Mouse (Mus musculus): ENCODE data around the gene Atp6v0a1. TPM values are rescaled to one million over a fixed set of nuclear protein-coding genes. Genes with fewer than 3 reads are reported as not detected.

The Atp6v0a1 gene
- polyA plus RNA-seq, 1 experiment = 15.4 TPM

- TF ChIP-seq GATA1 (IDR thresholded peaks at IDR 0.05; ENCODE audit: low read length) (no peak), TAL1 (IDR thresholded peaks at IDR 0.05; ENCODE audit: low read length) (no peak)
- peaks cover 3% of the 10 kb centered on the region for H3K9me3 ChIP-seq (ENCODE audit: control insufficient read depth, low read length)
- H3K4me3 ChIP-seq (replicated peaks) = no peak overlapping the region
- H3K36me3 ChIP-seq (ENCODE audit: control insufficient read depth) = peaks cover 99% of the 10 kb centered on the region
- no peaks in the 10 kb centered on the region for H3K27me3 ChIP-seq (ENCODE audit: control insufficient read depth)
- peaks cover 51% of the 10 kb centered on the region for H3K4me1 ChIP-seq (ENCODE audit: control insufficient read depth)
Measured at GRCm38 (mm10) chr11:101058726-101059125, 49.5 kb downstream of the Atp6v0a1 start.

GRCm38 (mm10) chr11:101059473-101059872 is 50.2 kb downstream of the Atp6v0a1 start:
- H3K36me3 ChIP-seq (ENCODE audit: control insufficient read depth) = peaks cover 99% of the 10 kb centered on the region
- no peaks in the 10 kb centered on the region for H3K9me3 ChIP-seq (ENCODE audit: control insufficient read depth, low read length)
- H3K27me3 ChIP-seq (ENCODE audit: control insufficient read depth) = no peaks in the 10 kb centered on the region
- no peak for TF ChIP-seq GATA1 (IDR thresholded peaks at IDR 0.05; ENCODE audit: low read length)
- TF ChIP-seq TAL1 (IDR thresholded peaks at IDR 0.05; ENCODE audit: low read length) = no peak
- H3K4me3 ChIP-seq (replicated peaks) = no peak overlapping the region
- peaks cover 58% of the 10 kb centered on the region for H3K4me1 ChIP-seq (ENCODE audit: control insufficient read depth)

- no peaks in the 10 kb centered on the region for H3K27me3 ChIP-seq (ENCODE audit: control insufficient read depth)
- H3K36me3 ChIP-seq (ENCODE audit: control insufficient read depth) = peaks cover 99% of the 10 kb centered on the region
- peaks cover 62% of the 10 kb centered on the region for H3K4me1 ChIP-seq (ENCODE audit: control insufficient read depth)
- TF ChIP-seq GATA1 (IDR thresholded peaks at IDR 0.05; ENCODE audit: low read length) (no peak), TAL1 (IDR thresholded peaks at IDR 0.05; ENCODE audit: low read length) (no peak)
- H3K9me3 ChIP-seq (ENCODE audit: control insufficient read depth, low read length) = no peaks in the 10 kb centered on the region
- no peak overlapping the region for H3K4me3 ChIP-seq (replicated peaks)
Measured at GRCm38 (mm10) chr11:101060126-101060525, 50.9 kb downstream of the Atp6v0a1 start.

- Histone ChIP-seq H3K4me1 (ENCODE audit: control insufficient read depth) (peaks cover 68% of the 10 kb centered on the region), H3K9me3 (ENCODE audit: control insufficient read depth, low read length) (no peaks in the 10 kb centered on the region), H3K27me3 (ENCODE audit: control insufficient read depth) (no peaks in the 10 kb centered on the region), H3K4me3 (replicated peaks) (no peak overlapping the region), H3K36me3 (ENCODE audit: control insufficient read depth) (peaks cover 99% of the 10 kb centered on the region)
- TF ChIP-seq TAL1 (IDR thresholded peaks at IDR 0.05; ENCODE audit: low read length) (no peak), GATA1 (IDR thresholded peaks at IDR 0.05; ENCODE audit: low read length) (no peak)
Measured at GRCm38 (mm10) chr11:101061049-101061448, 51.8 kb downstream of the Atp6v0a1 start.

DNA sequence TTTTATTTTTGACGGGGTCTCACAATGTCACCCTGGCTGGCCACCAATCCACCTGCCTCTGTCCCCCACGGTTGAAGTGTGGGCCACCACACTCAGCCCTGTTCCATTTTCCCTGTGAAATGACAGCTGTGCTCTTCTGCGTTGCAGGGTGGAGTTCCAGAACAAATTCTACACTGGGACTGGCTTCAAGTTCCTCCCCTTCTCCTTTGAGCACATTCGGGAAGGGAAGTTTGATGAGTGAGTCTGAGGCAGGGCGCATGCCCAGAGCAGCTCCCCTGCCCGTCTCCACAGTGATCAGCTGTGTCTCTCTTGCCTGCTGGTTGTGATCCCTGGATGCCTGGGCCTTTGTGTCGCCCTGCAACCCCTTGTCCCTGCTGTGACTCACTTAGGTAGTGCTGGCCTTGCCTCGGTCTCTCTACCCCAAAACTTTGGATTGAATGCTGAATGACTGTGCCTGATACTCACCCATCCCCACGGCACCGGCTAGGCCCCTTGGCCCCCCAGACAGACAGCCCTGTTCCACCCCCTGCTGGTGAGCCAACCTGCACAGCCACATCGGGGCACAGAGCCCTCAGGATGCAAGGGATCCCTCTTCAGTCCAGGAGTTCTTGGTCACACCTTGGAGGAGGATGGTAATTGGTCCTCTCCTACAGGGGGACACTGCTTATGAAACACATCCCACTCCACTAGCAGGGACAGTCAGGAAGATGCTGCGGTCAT is 53.1 kb downstream of the Atp6v0a1 start:
- Histone ChIP-seq H3K9me3 (ENCODE audit: control insufficient read depth, low read length) (no peaks in the 10 kb centered on the region), H3K4me3 (replicated peaks) (no peak overlapping the region), H3K4me1 (ENCODE audit: control insufficient read depth) (peaks cover 79% of the 10 kb centered on the region), H3K27me3 (ENCODE audit: control insufficient read depth) (no peaks in the 10 kb centered on the region), H3K36me3 (ENCODE audit: control insufficient read depth) (peaks cover 90% of the 10 kb centered on the region)
- TF ChIP-seq TAL1 (IDR thresholded peaks at IDR 0.05; ENCODE audit: low read length) = no peak
- TF ChIP-seq GATA1 (IDR thresholded peaks at IDR 0.05; ENCODE audit: low read length) = no peak

DNA sequence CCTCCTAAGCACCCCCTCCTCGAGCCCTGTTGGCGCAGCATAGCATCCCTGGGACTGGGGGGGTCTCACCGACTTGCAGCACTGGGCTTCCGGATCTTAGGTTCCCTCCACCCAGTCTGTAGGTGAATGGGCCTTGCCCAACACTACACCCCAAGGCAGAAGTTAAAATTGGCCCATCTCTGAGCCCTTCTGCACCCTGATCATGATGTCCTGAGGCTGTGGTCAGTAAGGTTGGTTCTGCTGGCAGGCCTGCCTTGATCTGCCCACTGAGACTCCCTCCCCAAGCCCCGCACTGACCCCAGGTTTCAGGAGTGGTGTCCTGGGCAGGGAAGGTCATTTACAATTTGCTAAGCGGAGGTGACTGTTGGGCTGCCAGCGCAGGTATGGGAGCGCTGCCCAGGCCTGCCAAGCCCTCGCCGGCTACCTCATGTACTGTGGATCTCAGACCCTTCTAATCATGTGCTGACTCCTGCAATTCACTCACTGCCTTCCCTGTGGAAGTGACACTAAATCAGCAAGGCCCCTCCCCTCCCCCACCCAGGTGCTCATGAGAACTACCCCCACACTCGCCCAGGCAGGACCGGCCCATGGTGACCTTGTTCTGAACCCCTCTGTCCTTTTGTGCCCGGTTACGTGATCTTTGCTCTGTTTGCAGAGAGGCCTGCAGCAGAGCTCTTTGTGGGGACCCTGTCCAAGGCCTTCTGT is 53.9 kb downstream of the Atp6v0a1 start:
- peaks cover 6% of the 10 kb centered on the region for H3K27me3 ChIP-seq (ENCODE audit: control insufficient read depth)
- peak overlapping the region; percentile 43 for H3K4me3 ChIP-seq (replicated peaks)
- TF ChIP-seq GATA1 (IDR thresholded peaks at IDR 0.05; ENCODE audit: low read length) (no peak), TAL1 (IDR thresholded peaks at IDR 0.05; ENCODE audit: low read length) (no peak)
- H3K9me3 ChIP-seq (ENCODE audit: control insufficient read depth, low read length) = no peaks in the 10 kb centered on the region
- peaks cover 73% of the 10 kb centered on the region for H3K4me1 ChIP-seq (ENCODE audit: control insufficient read depth)
- H3K36me3 ChIP-seq (ENCODE audit: control insufficient read depth) = peaks cover 82% of the 10 kb centered on the region

DNA sequence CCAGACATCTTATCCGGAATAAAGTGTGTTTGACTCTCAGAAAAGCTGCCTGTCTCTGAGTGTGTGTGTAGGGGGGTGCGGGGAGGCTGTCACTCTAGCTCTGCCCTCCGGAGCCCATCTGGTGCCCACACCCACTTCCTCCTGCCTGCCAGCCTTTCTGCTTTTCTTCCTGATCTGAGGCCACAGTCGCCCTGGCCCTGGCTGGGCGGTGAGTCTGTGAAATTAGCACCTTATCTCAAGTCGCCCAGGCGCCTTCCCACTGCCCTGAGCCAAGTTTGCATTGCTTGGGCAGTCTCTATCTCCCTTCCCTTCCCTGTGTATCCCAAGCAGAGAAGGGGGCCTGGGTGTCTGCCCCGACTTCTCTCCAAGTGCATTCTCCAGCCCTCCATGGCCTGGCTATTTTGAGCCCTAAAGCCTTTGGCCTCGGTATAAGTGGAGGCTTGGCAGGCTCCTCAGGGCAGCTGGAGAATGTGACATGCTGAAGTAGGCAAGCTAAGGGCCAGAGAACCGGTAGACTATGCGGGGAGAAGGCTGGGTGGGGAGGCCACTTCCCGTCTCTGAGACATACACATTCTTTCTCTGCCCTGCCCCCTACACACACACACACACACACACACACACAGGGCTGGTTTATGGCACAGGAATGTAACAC is 54.5 kb downstream of the Atp6v0a1 start:
- Histone ChIP-seq H3K36me3 (ENCODE audit: control insufficient read depth) (peaks cover 76% of the 10 kb centered on the region), H3K4me1 (ENCODE audit: control insufficient read depth) (peaks cover 66% of the 10 kb centered on the region)

GRCm38 (mm10) chr11:101064462-101064861 is 55.2 kb downstream of the Atp6v0a1 start:
- peaks cover 69% of the 10 kb centered on the region for H3K4me1 ChIP-seq (ENCODE audit: control insufficient read depth)
- peaks cover 19% of the 10 kb centered on the region for H3K27me3 ChIP-seq (ENCODE audit: control insufficient read depth)
- H3K9me3 ChIP-seq (ENCODE audit: control insufficient read depth, low read length) = no peaks in the 10 kb centered on the region
- TF ChIP-seq GATA1 (IDR thresholded peaks at IDR 0.05; ENCODE audit: low read length) = no peak
- TF ChIP-seq TAL1 (IDR thresholded peaks at IDR 0.05; ENCODE audit: low read length) = no peak
- H3K36me3 ChIP-seq (ENCODE audit: control insufficient read depth) = peaks cover 69% of the 10 kb centered on the region
- peak overlapping the region; percentile 43 for H3K4me3 ChIP-seq (replicated peaks)

More for the DNA sequence above, 54.5 kb downstream of the Atp6v0a1 start:
- H3K27me3 ChIP-seq (ENCODE audit: control insufficient read depth) = peaks cover 13% of the 10 kb centered on the region
- H3K4me3 ChIP-seq (replicated peaks) = peak overlapping the region; percentile 43
- peak; percentile 81 for TF ChIP-seq GATA1 (IDR thresholded peaks at IDR 0.05; ENCODE audit: low read length)
- TF ChIP-seq TAL1 (IDR thresholded peaks at IDR 0.05; ENCODE audit: low read length) = peak; percentile 93
- H3K9me3 ChIP-seq (ENCODE audit: control insufficient read depth, low read length) = no peaks in the 10 kb centered on the region

DNA sequence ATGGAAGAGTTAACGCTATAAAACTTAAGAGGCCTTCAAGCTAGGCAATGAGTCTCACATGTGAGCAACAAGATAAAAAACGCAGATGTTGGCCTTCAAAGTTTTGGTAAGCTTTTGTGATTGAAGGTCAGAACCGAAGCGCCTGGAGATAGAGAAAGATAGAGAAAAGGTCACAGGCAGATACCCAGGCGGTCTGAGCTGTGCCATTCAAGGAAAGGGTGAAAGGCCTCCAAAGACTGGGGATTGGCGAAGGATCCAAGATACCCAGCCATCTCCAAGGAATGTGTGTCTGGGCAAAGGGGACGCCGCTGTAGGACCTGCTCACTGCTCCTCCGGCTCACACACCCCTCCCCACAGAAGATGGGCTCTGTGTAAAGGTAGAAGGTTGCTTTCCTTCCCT is 55.8 kb downstream of the Atp6v0a1 start:
- Histone ChIP-seq H3K27me3 (ENCODE audit: control insufficient read depth) (peaks cover 23% of the 10 kb centered on the region), H3K9me3 (ENCODE audit: control insufficient read depth, low read length) (no peaks in the 10 kb centered on the region), H3K36me3 (ENCODE audit: control insufficient read depth) (peaks cover 64% of the 10 kb centered on the region), H3K4me1 (ENCODE audit: control insufficient read depth) (peaks cover 75% of the 10 kb centered on the region), H3K4me3 (replicated peaks) (no peak overlapping the region)
- TF ChIP-seq GATA1 (IDR thresholded peaks at IDR 0.05; ENCODE audit: low read length) = no peak
- TF ChIP-seq TAL1 (IDR thresholded peaks at IDR 0.05; ENCODE audit: low read length) = no peak
